Mouse (Mus musculus): ENCODE measurements around the gene Tbrg1.

DNA sequence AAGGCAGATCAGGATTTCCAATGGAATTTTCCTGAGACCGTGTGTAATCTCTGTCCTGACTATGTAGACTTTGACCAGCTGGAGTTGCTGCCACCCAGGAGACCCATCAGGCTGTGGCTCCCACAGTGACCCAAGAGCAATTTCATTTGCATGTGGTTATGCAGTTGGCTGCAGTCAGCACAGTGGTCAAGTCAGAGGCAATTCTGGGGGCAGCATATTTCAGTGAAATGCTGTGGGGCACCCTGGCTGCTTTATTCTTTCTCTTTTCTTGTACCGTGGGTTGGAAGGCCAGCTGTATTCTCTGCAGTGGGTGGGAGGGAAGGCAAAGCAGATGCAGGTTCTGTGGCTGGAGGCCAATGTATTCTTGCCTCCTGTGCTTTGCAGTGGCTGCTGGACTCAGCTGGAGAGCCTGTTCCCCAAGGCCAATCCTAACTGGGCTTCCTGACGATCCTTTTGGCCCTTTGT lies 31.0 kb downstream of the Tbrg1 start:
- no peak for TF ChIP-seq POLR2A (IDR thresholded peaks at IDR 0.05; ENCODE audit: insufficient read depth, low read depth, low read length)
- no peak for TF ChIP-seq CTCF (IDR thresholded peaks at IDR 0.05)
- TF ChIP-seq EP300 (IDR thresholded peaks at IDR 0.05; ENCODE audit: insufficient read depth, low read depth, low read length), result no peak

All from heart, adult 2 months (tissue).